Mouse (Mus musculus) heart, postnatal 25 days (tissue): ENCODE results near the gene Klc4. TPM values are rescaled to one million over a fixed set of nuclear protein-coding genes. Genes with fewer than 3 reads are reported as not detected.

Experiments used
- DNase-seq: peaks from one replicate; pipeline ENCODE4 v3.0.0; 2022; ENCODE audit warnings: low spot score
- intact Hi-C: fragments of 180-260 bp; cut with DNase I; formaldehyde crosslinking; loops from one replicate; pipeline ENCODE4 v1.15.1; 2025
- total RNA-seq, 2 experiments: library from RNA; stranded (reverse); gene quantifications; 2 replicates each; pipeline ENCODE4 v1.2.3; 2021

The Klc4 gene
- total RNA-seq, 2 experiments from 2014 or later = 26.3 to 27.1 TPM

GRCm38 (mm10) chr17:46624598-46624997 is 21.2 kb downstream of the Klc4 start:
- DNase-seq = no peak
- intact Hi-C loops = no loop called here

GRCm38 (mm10) chr17:46623819-46624557 is 21.8 kb downstream of the Klc4 start:
- no peak for DNase-seq
- intact Hi-C loops = no loop called here

GRCm38 (mm10) chr17:46622269-46622668 is 23.6 kb downstream of the Klc4 start:
- intact Hi-C loops = no loop called here
- no peak for DNase-seq

DNA sequence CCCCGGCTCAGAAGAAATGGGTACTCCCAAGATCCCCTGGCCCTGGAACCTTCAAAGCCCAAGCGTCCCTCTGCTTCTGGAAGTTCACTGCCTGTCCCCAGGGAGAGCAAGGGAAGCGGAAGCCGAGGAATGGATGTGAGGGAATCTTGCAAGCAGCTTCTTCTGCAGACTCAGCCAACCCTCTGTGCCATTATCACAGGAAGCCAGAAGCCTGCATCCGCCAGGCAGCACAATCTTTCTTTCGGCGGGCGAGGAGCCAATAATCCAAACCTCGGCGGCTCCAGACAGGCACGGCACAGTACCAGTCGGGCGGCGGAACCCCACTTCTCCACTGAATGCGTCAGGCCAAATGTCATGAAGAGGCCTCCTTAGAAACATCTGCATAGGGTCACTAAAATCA is 24.5 kb downstream of the Klc4 start:
- intact Hi-C loops = no loop called here
- peak; percentile 18 for DNase-seq

DNA sequence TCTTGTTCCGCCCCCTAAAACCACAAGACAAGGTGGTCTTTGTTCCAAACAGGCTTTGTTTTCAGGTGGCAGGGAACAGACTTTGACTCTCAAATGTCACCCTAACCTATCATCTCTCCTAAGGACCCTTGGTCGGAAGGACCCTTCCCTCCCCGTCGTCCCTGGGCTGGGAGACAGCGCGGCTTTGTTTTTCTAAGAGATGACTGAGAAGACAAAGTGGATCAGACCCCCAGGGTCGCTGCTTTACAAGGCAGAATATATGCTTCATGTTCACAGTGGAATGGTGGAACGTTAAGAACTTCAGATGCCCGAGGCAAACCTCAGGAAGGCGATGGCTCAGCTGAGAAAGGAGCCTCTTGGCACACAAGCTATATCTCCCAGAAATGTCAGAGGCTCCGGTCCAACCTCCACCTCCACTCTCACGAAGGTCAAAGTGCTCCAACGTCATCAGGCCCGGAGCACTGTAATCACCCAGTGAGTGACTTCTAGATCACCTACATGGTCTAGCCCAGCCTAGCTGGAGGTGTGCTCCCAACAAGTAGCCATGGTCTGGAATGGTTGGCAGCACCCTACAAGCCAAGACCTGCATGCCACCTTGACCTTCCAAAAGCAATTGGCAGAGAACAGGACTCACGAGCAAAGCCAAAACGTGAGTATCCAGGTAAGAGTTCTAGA is 26.0 kb downstream of the Klc4 start:
- intact Hi-C loops = no loop called here
- DNase-seq = no peak

- intact Hi-C loops = no loop called here
- no peak for DNase-seq
These were observed 26.8 kb downstream of the Klc4 start for GRCm38 (mm10) chr17:46618769-46619682.

- DNase-seq = no peak
- intact Hi-C loops = no loop called here
These were observed 27.4 kb downstream of the Klc4 start for GRCm38 (mm10) chr17:46618394-46618768.

GRCm38 (mm10) chr17:46617799-46618198 is 28.0 kb downstream of the Klc4 start:
- intact Hi-C loops = no loop called here
- DNase-seq = no peak

DNA sequence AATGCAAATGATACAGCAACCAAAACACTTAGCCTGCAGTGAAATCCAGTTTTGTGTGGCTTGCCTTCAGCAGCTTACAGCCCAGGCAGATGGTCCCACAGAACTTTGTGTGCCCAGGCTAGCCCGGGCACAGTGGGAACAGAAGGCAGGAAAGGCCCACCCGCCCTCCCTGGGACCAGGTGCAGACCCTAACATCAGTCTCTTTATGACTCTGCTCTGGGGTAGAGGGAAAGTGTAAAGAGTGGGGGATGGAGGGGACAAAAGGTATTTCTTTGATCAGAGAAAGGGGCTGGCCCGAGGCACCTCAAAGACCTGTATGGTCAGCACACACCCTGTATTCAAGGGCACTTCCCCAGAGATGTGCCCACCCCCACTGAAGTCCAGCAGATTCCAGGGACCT is 32.6 kb downstream of the Klc4 start:
- no peak for DNase-seq
- intact Hi-C loops = no loop called here

- intact Hi-C loops = no loop called here
- no peak for DNase-seq
These were observed 33.0 kb downstream of the Klc4 start for GRCm38 (mm10) chr17:46612820-46613219.

DNA sequence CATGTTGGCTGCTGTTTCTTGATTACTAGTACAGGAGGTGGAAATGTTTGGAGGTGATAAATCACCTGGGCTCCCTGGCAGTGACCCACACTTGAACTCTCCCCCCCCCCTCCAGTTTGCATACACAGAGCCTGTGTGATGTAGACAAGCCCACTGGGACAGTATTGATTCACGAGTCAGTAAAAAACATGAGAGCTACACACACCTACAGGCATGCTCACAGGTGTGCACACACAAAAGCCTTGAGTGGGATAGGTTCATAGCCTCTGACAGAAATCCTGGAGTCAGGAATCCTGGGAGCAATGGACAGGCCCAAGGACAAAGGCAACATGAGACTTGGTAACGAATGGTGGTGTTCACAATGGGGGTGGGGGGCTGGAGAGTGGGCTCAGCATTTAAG is 33.6 kb downstream of the Klc4 start:
- no peak for DNase-seq
- intact Hi-C loops = no loop called here

- intact Hi-C loops = no loop called here
- no peak for DNase-seq
These were observed 34.5 kb downstream of the Klc4 start for GRCm38 (mm10) chr17:46611316-46611715.

DNA sequence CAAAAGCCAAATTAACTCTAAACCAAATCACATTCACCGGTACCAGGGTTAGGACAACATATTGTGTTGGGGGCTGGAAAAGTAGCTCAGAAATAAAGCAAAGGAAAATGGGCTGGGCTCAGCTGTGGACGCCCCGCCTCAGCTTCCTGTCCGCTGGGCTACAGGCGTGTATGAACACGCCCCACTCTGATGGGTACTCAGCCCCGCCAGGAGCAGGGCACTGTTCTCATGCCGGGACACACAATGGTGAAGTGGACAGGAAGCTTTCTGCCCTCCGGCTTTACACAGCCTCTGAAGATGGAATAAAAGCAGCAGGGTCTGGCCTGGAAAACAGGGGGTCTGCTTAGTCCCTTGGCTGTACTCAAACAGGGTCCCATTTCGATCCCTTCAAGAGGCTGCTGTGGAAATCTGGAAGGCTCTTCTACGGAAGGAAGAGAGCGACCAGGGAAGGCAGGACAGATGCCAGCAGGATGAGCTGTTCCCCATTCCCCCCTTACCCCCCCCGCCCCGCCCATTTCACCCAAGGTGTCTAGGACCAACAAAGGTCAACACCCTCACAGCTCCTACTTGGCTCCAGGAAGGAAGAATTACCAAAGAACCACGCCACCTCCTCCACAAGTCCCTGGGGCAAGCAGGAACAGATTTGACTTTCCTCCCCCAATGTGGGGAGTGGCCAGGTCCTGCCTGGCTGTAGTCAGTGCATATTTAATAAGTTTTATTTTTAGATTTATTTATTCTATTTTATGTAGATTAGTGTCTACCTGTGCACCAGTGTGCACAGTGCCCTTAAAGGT is 35.9 kb downstream of the Klc4 start:
- intact Hi-C loops = no loop called here
- DNase-seq = no peak

DNA sequence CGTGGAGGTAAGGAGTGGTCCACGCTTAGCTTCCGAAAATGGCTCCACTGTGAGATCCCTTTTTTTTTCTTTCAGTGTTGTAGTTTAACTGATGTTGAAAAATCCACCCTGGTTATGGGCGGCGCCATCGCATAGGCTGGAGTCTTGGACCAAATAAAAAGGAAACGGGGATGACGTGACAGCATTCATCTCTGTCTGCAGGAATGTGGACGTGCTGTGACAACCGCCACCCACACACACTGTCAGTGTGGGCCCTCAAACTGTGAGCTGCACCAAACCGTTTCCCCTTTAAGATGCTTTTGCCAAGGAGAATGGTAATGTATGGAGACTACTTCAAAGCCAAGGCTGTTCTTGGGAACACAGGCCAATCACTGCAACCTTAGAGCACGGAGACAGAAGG is 39.8 kb downstream of the Klc4 start:
- no peak for DNase-seq
- intact Hi-C loops = no loop called here

DNA sequence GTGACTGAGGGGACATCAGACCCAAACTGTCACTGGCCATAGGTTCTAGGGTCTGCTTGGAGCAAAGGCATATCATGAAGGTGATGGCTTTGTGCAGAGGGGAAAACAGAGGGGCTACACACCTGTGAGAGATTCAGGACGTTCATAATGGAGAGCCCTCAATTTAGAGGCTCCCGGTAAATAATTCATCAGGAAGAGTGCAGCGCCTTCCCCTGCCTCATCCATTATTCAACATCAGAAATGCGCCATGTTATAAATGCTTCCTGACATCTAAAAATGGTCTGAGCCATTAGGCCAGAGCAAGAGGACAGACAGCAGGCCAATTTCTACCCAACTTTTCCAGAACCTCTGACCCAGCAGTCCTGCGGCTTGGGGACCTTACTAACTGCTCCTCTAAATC is 40.7 kb downstream of the Klc4 start:
- intact Hi-C loops = no loop called here
- no peak for DNase-seq

DNA sequence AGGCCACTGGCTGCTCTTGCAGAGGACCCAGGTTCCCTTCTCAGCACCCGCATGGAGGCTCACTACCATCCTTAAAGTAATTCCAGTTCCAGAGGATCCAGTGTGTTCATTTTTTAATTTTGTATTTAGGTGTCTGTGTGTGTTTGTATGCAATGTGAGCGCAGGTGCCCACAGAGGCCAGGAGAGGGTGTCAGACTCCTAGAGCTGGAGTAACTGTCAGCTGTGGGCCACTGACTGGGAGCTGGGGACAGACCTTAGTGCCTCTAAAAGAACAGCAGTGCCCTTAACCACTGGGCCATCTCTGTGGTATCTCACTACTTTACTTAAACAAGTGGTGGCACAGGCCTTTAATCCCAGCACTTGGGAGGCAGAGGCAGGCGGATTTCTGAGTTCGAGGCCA is 42.6 kb downstream of the Klc4 start:
- DNase-seq = no peak
- intact Hi-C loops = loop anchor here (5.0 kb wide), 1 partner anchor 34 kb away; no protein-coding TSS in a partner anchor

- intact Hi-C loops = loop anchor here (5.0 kb wide), 1 partner anchor 35 kb away; no protein-coding TSS in a partner anchor
- DNase-seq = no peak
These were observed 43.6 kb downstream of the Klc4 start for GRCm38 (mm10) chr17:46602212-46602611.

GRCm38 (mm10) chr17:46600569-46600968 is 45.3 kb downstream of the Klc4 start:
- intact Hi-C loops = loop anchor here (5.0 kb wide), 1 partner anchor 37 kb away; no protein-coding TSS in a partner anchor
- DNase-seq = no peak

GRCm38 (mm10) chr17:46598963-46599362 is 46.9 kb downstream of the Klc4 start:
- no peak for DNase-seq
- intact Hi-C loops = no loop called here

- intact Hi-C loops = no loop called here
- DNase-seq = no peak
These were observed 47.9 kb downstream of the Klc4 start for GRCm38 (mm10) chr17:46597956-46598355.
